Mouse (Mus musculus) lung, adult 2 months (tissue): Measurements from ENCODE around the gene Coa4.

Experiments
- CTCF ChIP-seq: fragments of 200-500 bp; IDR thresholded peaks from 2 replicates; pipeline ENCODE4 v1.5.1; 2011; ENCODE audit warnings: mild to moderate bottlenecking, low read length, control low read depth; ENCODE audit not compliant: insufficient read depth
- POLR2A ChIP-seq: fragments of 200-500 bp; IDR thresholded peaks from 2 replicates; pipeline ENCODE4 v1.6.1; 2011; ENCODE audit warnings: low read depth, mild to moderate bottlenecking, control low read depth, low read length, borderline replicate concordance; ENCODE audit errors: extremely low read depth

DNA sequence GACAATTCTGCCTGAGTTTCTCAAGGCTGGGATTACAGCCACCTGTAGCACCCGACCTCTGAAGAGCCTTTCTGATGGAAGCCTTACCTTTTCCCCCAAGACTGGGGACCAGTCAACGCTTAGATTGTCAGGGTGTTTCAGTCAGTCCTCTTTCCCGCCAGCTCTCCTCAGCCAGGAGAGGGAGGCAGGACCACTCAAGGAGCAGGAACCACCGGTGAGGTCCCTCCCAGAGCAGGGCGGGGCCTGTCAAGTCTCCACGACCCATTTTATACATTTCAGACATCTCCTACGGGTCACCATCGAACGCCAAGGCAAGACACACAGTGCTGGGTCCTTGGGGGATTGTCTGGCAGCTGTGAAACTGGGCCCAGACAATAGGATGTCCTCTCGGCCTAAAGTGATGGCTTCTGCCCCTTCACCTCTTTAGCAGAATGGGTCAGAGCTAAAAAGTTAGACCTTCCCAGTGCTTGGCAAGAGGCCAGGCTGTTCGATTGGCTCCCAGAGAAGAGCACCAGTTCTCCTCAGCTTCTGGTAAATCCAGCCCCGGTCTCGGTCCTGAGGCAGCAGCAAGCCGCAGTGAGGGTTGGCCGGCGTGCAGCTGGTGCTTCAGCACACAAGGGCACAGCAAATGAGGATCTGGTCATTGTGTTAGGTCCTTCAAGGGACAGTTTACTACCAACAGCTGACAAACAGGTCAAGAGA is 36.4 kb upstream of the Coa4 start:
- TF ChIP-seq CTCF, result no peak
- TF ChIP-seq POLR2A, result peak; percentile 34; the same call in 1 of the 2 replicates
